Mouse (Mus musculus) ES-Bruce4 (cell line): ENCODE data around the gene Ackr2.

Experiments used
- CTCF ChIP-seq: IDR thresholded peaks from one replicate; pipeline ENCODE4 v1.8.1; 2011; ENCODE audit warnings: low read depth, low read length
- EP300 ChIP-seq: IDR thresholded peaks from 2 replicates; pipeline ENCODE4 v1.6.1; 2011; ENCODE audit warnings: low read depth, low read length; ENCODE audit not compliant: insufficient read depth
- POLR2A ChIP-seq: IDR thresholded peaks from one replicate; pipeline ENCODE4 v1.8.1; 2011; ENCODE audit warnings: low read length; ENCODE audit not compliant: insufficient read depth

DNA sequence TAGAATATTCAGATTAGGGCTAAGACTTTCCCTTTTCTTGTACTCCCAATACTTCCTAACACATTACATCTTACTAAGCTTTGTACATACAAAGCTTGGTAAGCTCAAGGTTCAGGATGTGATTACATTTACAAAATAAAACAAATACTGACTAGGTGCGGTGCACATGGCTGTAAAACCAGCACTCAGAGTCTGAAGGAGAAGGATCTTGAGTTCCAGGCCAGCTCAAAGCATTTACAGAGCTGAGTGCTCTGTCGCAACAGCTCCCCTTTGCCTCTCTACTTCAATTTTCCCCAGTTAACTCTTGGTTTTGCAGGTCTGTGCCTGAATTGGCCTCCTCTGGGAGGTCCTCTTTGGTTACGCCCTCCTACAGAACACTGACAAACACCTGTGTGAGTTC is 43.9 kb upstream of the Ackr2 start:
- TF ChIP-seq POLR2A (no peak), CTCF (no peak), EP300 (no peak)
